Comparison of ENCODE assay signal across 30 mouse cellular contexts in genomic region chr16:47394398-47394797, GRCm38 (mm10).
"Had no signal": no experiment of that assay in that cellular context is flagged by ENCODE, and none has a peak within 500 bp of the region (broad histone marks: within the 10 kb centered on the region; RNA-seq: fewer than 3 reads in every experiment).

No protein-coding gene starts in this region.

- H3K4me3 ChIP-seq: heart, embryonic 10.5 days; heart, embryonic 12.5 days; heart, embryonic 13.5 days; heart, embryonic 15.5 days; hindbrain, embryonic 10.5 days; hindbrain, embryonic 12.5 days; hindbrain, embryonic 13.5 days; hindbrain, embryonic 15.5 days; intestine, embryonic 15.5 days; kidney, embryonic 15.5 days; layer of hippocampus, adult 2 months; left cerebral cortex, adult 2 months had no signal

- H3K36me3 ChIP-seq: heart, embryonic 10.5 days; heart, embryonic 12.5 days; heart, embryonic 13.5 days; heart, embryonic 15.5 days; hindbrain, embryonic 10.5 days; hindbrain, embryonic 12.5 days; hindbrain, embryonic 13.5 days; hindbrain, embryonic 15.5 days; intestine, embryonic 15.5 days; kidney, embryonic 15.5 days had no signal

- H3K4me2 ChIP-seq: heart, embryonic 11.5 days; heart, embryonic 12.5 days; heart, embryonic 13.5 days; heart, embryonic 15.5 days; hindbrain, embryonic 12.5 days; hindbrain, embryonic 13.5 days; hindbrain, embryonic 14.5 days; hindbrain, embryonic 15.5 days; intestine, embryonic 15.5 days; kidney, embryonic 15.5 days had no signal

- H3K27me3 ChIP-seq: heart, embryonic 12.5 days; heart, embryonic 13.5 days; heart, embryonic 15.5 days; hindbrain, embryonic 12.5 days; hindbrain, embryonic 13.5 days; hindbrain, embryonic 15.5 days; intestine, embryonic 15.5 days; kidney, embryonic 15.5 days had no signal

- DNase-seq: heart, postnatal 10 days; heart, postnatal 14 days; heart, postnatal 36 days; heart, postnatal 4 days; kidney, adult 11 months; kidney, adult 18-20 months; kidney, adult 2 months; kidney, adult 8-10 months; kidney, adult 9 months; kidney, postnatal 10 days; kidney, postnatal 14 days; kidney, postnatal 25 days; kidney, postnatal 36 days; kidney, postnatal 4 days; layer of hippocampus, adult 9-11 months; layer of hippocampus, postnatal 36 days had no signal
